Mouse (Mus musculus): ENCODE results near the gene Rfng.
A peak's percentile ranks its signal among the peaks of the same experiment; 100 is the strongest.
"Not testable (repeated sequence)": the region's sequence is repeated elsewhere in the genome, so short reads cannot be mapped to it uniquely, and the experiment has no call there.

Gene Rfng

DNA sequence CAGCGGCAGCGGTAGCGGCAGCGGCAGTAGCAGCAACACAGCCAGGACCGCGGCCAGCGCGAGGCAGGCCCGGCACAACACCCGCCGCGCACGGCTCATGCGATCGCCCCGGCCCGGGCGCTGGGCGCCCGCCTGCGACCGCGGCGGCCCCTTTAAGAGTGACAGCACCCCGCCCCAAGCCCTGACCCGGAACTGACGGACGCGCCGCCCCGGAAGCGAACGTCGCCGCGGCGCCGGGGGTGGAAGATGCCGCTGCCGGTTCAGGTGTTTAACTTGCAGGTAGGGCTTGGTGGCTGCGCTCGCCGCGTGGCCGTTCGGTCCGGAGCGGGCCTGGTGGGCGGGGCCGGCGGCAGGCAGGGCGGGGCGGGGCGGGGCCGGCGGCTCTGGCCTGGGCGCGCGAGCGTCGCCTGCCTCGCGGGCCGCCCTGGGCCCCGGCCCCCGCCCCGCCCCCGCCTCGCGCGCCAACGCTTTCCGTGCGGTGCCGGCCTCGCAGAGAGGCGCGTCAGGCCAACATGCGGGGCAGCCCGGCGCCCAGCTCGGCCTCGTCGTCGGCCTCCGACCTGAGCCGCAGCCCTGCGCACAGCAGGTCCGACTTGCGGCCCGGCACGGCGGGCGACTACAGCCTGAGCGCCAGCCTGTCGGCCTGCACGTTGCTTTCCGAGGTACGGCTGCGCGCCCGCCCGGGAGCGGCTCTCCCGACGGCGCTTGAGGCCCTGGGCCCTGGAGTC, at the start of gene Rfng, which contains the start of gene Gps1:
Gene Rfng (minus strand): TSS at position 144 of the 728 bp plus-strand sequence.
Gene Gps1 (plus strand): TSS at position 209 of the 728 bp plus-strand sequence.
- peak; percentile 86 for DNase-seq (ENCODE audit: low read depth)

DNA sequence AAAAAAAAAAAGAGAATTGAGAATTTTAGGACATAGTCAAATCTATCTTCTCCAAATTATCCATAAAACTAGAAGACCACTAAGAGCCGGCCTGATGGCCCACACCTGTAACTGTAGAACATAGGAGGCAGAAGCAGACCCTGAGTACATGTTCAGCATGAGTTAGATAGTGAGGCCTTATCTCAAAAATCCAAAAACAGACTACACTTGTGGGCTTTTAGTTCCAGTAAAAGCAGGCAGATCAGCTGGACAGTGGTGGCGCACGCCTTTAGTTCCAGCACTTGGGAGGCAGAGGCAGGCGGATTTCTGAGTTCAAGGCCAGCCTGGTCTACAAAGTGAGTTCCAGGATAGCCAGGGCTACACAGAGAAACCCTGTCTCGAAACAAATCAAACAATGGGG, 49.0 kb upstream of the Rfng start:
- not testable (repeated sequence) for DNase-seq (ENCODE audit: low read depth)

DNA sequence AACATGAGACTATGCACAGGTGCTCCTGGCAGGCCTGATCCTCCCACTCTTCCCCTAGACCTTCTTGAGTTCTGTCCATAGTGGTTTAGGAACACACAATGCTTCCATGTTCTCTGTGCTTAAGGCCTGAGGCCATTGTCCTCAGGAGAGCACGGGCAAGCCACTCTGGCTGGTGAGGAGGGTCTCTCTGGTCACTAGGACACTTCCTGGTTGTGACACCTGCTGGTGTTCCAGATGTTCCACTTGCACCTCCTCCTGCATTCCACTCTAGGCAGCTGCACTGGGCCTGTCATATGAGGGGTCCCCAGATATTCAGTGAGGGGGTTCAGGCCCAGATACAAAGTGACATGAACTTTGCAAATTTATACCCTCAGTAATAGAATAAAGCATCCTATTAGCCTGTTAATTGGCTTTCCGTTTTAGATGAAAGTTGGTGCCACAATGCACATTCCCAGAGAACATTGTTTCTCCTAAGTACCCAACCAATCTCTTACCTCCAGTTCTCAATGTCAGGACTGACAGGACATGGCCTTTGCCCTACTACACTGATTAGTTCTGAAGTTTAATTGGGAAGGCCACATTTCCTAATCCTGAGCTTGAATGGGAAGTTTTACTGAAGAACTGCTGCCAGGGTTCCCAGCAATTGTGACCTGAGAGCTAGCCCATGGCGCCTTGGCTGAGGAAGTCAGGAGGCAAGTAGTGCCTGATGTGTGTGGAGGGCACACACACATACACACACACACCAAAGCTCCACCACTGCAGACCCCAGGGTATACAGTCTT, 47.8 kb upstream of the Rfng start:
- DNase-seq (ENCODE audit: low read depth), result no peak

DNA sequence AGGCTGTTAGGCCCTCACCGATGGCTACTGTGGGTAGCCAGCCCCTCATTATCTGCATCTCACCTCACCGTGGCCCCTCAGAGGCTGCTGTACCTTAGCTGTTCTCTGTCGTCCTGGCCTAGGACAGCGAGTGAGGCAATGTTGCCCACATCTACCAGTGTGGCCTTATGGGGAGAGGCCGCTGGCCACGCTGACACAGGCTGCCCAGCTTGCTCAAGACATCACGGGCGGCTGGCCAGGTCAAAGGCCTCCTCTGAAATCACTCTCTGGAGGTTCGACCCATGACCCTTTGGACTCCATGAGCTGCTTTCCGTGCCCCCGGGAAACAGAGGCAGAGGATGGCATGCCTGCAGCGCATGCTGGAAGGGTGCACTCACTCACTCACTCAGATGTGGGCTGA, 46.7 kb upstream of the Rfng start:
- DNase-seq (ENCODE audit: low read depth), result no peak

DNA sequence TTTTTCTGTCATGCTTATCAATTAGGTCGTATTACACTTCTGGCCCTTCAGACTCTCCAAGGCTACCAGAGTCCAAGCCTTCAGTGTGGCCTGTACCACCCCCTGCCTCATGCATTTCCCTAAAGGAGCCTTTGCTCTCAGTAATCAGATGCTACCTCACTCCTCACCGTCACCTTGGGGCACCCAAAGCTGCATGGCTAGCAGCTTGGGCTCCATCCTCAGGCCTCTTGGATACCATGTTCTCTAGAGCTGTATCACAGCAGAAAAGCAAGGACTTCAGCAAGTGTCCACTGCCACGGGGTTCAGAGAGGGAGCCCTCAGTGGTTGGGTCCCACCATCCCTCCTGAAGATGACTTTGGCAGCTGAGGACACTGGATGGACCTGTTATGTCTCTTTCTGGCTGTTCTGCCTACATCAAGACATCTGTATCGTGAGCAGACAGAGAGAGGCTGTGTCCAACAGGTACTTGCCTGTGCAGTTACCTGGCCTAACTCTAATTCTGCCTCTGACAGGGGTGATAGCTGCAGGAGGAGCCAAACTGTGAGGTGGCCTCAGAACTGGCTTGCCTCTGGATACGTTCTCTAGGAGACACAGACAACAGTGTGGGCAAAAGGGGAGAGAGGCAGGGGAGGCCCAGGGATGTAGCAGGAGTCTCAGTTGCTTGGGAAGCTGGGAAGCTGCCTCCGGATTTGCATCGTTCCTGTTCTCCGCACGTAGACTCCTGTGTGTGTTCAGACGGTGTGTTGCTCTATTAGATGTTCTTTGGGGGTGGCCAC, 45.9 kb upstream of the Rfng start:
- DNase-seq (ENCODE audit: low read depth), result no peak

DNA sequence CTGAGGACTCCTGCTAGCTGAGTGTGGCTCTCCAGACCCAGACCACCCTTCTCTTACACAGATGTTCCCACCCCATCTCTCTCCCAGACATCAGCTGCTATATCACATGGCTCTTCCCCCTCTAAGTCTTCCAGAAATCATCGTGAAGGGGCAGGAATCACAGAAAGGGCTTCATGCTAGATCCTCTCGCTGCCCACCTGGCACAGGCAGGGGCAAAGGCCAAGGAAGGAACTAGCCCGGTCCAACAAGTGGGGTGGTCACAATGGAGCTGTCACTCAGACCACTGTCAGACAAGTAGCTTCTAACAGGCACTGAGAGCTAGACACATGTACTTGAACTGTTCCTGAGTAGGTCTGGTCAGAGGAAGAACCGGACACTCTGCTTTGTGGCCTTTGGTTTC, 44.4 kb upstream of the Rfng start:
- no peak for DNase-seq (ENCODE audit: low read depth)

DNA sequence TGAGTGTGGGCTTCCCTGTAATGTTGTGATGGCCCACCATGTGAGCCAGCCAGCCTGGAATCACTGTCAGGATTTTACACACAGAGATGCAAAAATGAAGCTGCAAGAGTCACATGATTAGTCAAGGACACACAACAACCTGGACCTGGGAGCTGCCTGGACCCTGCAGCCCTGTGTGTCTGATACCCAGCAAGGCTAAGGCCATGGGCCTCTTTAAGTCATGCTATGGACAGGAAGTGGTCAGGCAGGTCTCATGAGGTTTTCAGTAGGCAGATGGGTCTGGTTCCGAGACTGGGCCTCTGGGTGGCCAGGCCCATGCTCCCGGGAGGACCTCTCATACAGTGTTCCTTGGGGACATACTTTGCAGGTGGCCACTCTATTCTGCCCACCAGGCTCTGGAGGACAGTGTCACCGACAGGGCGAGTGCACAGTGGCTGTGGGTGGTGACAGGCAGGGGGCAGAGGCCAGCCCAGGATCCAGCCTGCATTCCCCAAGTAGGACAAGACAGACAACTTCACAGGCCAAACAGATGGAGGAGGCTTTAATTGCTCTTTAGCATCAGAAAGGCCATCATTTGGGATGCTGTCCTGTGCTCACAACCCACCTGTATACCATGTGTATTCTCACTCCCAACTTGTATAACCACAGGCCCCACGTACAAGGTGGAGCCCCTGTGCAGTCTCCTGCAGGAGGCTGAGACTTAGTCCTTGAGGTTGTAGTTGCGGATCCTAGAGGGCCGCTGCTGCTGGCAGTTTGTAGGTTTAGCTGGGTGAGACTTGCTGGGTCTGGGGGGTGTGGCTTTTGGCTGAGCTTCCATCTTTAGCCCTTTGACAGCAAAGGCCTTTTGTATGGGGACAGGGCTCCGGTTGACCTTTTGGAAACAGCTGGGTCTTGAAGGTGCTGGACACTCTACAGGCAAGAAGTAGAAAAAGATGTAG, 42.3 kb upstream of the Rfng start:
- DNase-seq (ENCODE audit: low read depth), result no peak

DNA sequence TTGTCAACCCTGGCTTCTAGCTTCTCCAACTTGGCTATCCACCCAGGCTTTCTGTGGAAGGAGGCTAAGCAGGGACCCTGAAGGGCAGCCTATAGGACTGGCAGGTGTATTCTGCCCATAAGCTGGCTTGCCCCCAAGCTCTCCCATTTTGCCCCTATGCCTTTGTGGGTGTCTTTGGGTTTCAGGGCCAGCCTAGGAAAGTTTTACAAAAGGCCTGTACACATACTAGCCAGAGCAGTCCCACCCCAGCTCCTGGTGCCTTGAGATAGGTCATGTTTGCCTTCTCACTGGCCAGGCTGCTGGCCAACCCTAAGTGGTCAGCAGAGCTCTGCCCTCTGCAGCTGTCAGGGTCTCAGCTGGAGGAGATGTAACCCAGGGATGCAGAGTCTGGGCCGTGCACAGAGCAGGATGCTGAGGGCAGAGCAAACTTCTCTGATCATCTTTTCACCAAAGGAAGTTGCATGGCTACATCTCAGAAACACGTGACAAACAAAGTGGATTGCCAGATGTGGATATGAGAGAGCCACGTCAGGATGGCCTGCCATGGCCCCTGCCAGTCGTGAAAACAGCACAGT, 41.4 kb upstream of the Rfng start:
- DNase-seq (ENCODE audit: low read depth), result peak; percentile 55

DNA sequence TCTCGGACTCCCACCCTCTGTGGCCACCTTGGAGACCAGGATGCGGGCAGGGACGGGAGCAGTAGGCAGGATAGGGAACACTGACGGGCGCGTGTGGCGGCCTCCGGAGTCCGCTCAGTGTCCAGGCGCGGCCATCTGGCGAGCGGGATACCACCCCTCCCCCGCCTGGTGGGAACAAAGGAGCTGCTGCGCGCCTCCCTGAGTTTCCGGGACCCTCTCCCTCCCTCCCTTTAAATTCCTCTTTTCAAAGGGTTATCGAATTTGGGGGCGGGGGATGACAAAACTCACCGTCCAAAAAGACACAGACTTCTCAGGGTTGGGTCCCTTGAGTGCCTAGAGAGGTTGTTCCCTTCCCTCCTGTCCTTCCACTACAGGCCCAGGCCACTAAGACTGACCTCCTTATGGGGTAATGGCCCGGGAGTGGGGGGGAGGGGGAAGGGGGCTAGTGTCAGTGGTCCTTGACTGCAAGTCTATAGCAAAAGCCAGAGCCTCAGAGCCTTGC, 40.8 kb upstream of the Rfng start:
- no peak for DNase-seq (ENCODE audit: low read depth)

DNA sequence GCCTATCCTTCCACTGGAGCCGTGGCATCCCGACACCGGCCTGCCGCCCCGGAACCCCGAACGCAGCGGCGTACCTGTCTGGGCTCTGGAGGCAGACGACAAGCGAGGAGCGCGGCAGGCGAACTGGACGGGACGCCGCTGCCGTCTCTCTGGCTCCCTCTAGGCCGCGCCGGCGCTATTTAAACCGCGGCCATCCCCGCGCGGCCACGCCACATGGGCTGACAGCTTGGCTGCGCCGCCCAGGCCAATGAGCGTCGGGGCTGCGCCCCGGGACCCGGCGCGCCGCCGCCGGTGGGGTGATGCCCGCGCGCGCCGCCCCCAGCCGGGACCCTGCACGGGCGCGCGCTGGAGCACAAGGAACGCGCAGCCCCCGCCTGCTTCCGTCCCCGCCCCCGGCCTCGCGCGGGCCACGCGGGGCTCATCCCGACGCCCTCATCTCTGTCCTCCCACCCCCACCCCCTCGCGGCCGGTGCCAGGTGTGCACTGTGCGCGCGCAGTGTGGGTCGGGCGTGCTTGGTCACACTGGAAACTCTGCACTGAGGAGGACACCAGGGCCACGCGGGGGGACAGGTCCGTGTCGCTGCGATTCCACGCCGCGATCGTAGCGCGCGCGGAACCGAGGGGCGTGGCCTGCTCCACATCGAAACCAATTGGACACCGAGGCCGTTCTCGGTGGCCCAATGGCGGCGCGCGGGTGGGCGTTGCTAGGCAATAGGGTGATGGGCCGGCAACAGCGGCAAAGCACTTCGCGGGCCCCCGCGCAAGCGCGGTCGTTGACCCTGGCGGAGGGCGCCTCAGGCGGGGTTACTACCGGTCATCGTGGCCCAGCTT, 40.2 kb upstream of the Rfng start, which contains the start of gene Fasn:
Gene Fasn (minus strand): TSS at position 592 of the 831 bp plus-strand sequence.
- peak; percentile 96 for DNase-seq (ENCODE audit: low read depth)

DNA sequence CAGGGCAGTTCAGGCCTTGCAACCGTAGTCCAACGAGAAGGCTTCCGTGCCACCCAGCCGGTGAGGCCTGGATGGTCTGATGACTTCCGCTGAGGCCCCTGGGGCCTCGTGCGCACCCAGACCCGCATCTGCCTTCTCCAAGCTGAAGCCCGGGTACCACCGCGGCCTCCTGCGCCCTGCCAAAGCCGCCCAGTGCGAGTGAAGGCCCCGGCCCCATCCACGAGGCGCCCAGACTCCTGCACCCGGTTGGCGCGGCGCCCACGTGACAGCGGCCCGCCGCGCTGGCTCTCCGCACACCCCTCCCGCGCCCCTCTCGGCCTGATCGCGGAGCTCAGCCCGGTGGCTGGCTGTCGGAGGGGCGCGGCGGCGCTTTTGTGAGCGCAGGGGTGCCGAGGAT, 39.5 kb upstream of the Rfng start:
- no peak for DNase-seq (ENCODE audit: low read depth)

DNA sequence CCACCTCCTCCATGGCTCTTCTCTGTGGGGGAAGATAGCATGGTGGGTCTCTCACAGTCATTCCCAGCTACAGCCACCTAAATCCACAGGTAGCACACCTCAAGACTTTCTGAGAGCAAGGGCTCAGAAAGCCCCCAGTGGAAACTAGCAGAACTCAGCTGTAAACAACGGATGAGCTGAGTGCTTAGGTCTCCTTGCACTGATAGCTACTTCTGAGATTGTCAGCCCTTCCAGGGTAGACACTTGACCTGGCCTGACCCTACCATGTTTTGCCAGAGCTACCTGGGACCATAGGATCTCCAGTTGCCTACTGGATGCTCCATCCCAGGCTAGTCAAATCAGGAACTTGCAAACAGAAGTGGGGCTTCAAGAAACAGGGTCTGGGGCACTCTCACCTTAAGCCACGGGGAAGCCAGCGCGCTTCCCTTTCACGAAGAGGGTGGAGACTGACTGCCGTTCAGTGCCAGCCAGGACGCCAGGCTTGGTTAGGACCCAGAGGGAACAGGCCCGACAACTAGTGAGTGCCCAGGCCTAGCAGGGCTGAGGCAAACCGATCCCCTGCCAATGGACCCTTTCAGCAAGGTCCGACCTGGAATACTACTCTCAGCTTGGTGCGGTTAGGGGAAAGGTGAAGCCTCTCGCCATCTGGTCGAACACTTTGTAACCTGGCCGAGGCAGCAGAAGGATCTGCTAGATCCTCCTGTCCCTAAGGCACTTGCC, 39.0 kb upstream of the Rfng start:
- DNase-seq (ENCODE audit: low read depth), result peak; percentile 53

DNA sequence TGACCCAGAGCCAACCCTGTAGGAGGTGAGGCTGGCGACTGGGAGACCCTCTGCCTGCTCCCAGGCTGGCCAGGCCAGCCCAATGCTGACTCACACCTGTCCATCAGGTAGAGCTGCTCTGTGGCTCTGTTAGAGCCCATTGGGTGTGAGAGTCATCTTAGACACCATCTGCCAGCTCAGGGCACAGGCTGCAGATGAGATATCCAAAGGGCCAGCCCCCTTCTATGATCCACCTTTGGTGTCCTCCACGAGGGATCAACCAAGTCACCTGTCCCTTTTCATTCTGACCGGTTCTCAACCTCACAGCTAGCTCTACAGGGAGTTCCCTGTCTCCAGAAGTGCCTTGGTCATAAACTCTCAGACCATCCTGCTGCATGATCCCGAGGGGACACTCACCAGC, 38.3 kb upstream of the Rfng start:
- DNase-seq (ENCODE audit: low read depth), result peak; percentile 15

DNA sequence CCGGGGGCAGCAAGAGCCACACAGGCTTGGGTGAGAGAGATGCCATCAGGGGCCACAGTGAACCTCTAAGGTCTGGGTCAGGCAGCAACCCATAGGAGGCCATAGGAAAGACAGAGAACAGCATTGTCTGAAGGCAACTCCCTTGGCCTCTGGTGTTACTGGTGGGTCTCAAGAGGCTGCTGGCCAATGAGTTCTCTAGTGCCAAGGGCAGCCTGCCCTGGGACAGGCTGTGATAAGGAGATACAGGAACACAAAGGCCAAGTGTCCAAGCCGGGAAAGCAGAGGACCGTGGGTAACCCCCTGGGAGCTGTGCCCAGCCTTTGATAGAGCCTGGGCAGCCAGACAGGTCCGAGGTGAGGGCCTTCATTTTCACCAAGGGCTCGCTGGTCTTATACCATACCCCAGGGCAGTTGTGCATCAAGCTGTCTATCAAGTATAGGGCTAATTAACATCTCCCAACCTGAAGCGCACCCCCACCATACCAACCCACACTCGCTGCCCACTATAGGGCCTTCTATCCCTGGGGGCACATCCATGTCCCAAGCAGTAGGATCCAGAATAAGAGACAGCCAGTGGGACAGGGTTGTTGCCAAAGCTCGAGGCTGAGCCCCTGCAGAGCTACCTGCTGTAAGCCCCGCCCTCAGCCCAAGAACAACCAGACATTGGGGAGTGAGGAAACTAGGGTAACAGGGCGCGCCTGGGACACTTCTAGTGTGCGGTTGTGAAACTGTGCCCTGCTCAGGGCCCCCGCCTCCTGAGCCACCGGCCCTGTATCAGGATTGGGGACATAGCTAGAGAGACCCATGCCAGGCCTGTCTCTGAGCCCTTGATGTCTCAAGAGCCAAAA, 37.3 kb upstream of the Rfng start:
- no peak for DNase-seq (ENCODE audit: low read depth)

DNA sequence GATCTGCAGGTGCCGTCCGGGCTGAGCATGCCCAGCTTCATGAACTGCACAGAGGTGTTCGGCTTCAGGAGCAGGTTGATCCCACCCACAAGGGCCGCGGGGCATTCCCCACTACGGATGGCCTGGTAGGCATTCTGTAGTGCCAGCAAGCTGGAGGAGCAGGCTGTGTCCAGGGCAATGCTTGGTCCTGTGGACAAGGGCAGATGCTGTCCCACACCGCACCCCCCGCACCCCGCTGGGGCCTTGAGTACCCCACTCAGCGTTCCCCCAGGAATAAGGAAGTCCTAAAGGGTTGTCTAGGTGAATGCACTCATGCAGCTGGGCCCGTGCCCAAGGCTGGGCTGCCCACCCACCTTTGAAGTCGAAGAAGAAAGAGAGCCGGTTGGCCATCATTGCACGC, 36.5 kb upstream of the Rfng start:
- DNase-seq (ENCODE audit: low read depth), result no peak

DNA sequence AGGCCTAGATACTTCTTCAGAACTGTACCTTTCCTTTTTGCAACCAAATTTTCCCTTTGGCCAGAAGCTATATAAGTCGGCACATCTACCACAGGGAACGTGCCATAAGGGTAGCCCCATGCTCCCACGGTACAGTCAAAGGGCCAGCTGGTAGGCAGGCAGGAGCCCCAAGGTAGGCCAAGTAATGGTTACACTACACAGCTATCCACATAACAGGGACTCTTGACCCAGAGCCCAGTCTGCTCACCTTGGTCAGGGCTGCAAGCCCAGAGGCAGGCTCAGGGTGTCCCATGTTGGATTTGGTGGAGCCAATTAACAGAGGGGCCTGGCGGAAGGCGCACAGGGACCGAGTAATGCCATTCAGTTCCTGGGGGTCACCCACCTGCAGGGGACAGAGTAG, 35.5 kb upstream of the Rfng start:
- no peak for DNase-seq (ENCODE audit: low read depth)

DNA sequence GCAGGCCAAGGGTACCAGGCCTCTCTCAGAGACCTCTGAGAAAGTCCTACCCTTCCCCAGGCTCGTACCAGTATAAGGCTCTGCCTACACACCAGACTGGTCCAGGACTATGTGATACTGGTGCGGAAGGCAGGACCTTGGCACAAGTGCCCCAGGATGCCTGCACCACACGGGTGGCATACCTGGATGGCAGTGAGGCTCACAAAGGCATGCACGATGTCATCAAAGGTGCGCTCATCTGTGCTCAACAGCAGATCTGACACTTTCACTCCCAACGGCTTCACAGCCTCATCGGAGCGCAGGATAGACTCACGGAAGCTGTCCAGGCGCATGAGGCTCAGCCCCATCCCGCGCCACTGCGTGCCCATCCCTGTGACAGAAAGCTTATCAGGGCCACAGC, 34.2 kb upstream of the Rfng start:
- no peak for DNase-seq (ENCODE audit: low read depth)

DNA sequence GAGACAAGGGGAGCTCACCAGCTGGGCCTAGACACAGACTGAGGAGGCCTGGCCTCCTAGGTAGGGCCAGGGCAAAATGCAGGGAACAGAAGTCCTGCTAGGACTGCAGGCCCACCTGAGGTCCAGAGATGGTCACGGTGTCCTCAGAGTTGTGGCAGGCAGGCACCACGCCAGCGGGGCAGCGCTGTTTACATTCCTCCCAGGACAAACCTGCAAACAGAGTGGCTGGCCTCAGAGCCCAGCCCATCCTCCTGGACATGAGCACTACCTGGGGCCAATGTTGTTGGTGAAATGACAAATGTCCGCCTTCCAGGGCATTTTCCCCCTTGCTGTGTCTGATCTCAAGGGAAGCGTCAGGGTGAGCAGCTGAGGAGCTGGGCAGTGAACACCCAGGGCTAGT, 33.4 kb upstream of the Rfng start:
- DNase-seq (ENCODE audit: low read depth), result no peak

All from induced T-regulatory cell, adult 2 months (primary cell).